Mouse (Mus musculus) embryonic facial prominence, embryonic 13.5 days (tissue): ENCODE results near the gene Gan. TPM values are rescaled to one million over a fixed set of nuclear protein-coding genes. Genes with fewer than 3 reads are reported as not detected.

ENCODE experiments used
- polyA plus RNA-seq: library from polyadenylated mRNA; unstranded; fragments of >200 nt; fragmentation: Nextera tagmentation; extraction: Ambion mirVana; gene quantifications from 2 replicates; pipeline ENCODE4 v1.2.1, GENCODE M21; 2015

Gan gene
- polyA plus RNA-seq, 1 experiment from 2014 or later = 3.0 TPM

Other genes starting within 250 kb of the Gan start
- gene Cmc2, start 236.7 kb upstream of the Gan start, polyA plus RNA-seq = 78.7 and 80.7 TPM in 2 replicates
- gene Cenpn, start 236.4 kb upstream of the Gan start, polyA plus RNA-seq = 42.6 and 44.5 TPM in 2 replicates
- 9.0 and 10.0 TPM in 2 replicates for gene Atmin, start 214.7 kb upstream of the Gan start, polyA plus RNA-seq
- gene 1700030J22Rik, start 179.2 kb upstream of the Gan start, polyA plus RNA-seq = 2.4 and 2.7 TPM in 2 replicates
- 116 and 123 TPM in 2 replicates for gene Gcsh, start 164.6 kb upstream of the Gan start, polyA plus RNA-seq
- gene Pkd1l2, start 75.7 kb upstream of the Gan start, polyA plus RNA-seq = 0.06 TPM in 1 of 2 replicates, not detected in the other
- 0.22 and 0.33 TPM in 2 replicates for gene Bco1, start 62.3 kb upstream of the Gan start, polyA plus RNA-seq
- 17.7 and 20.1 TPM in 2 replicates for gene Cmip, start 98.9 kb downstream of the Gan start, polyA plus RNA-seq